In the genomic region with DNA sequence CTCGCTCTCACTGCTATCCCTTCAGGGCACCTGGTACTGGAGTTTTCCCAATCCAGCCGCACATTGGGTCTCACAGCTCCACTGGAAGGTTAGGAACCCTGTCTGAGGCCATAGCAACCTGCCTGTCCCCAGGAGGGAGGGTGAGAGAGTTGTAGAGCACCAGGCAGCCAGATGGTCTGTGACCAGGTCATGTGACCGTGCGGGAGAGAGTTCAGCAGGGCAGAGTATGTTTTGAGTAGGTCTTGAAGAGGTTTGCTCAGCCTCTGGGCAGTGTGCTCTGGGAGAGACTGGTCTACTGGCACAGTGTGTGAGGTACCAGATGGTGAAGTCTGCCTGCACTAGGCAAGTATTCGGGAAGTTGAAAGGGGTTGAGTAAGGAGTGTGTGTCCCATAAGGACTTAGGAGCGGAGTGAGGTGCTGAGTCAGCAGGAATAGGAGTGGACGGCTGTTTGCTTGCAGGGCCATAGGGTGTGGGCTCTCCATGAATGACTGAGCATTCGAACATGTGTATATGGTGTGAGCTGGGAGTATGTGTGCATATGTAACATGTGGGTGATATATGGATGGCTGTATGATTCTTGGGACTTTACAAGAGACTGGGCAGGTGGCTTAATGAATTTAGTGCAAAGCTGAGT, we compare ENCODE assay signal across 15 mouse cellular contexts.
DNase-seq lines count a peak whose midpoint lies in the region; ATAC-seq and TF ChIP-seq lines count a peak whose summit lies in the region.
"Had no signal": no experiment of that assay in that cellular context is flagged by ENCODE, and none has a peak within 500 bp of the region (broad histone marks: within the 10 kb centered on the region; RNA-seq: fewer than 3 reads in every experiment).

No protein-coding gene starts in this region.

- 81% methylated on average over 8 of the region's 8 CpGs for WGBS in midbrain, embryonic 10.5 days
- 80% methylated on average over 8 of the region's 8 CpGs for WGBS in midbrain, embryonic 14.5 days
- 62% methylated on average over 8 of the region's 8 CpGs for WGBS in forebrain, postnatal 0 days

- no peak for TF ChIP-seq CTCF in forebrain, postnatal 0 days (IDR thresholded peaks at IDR 0.05; ENCODE audit: low read depth)

- H3K27me3 ChIP-seq in midbrain, embryonic 10.5 days (ENCODE audit: low read depth, poor library complexity, severe bottlenecking): peaks cover 92% of the 10 kb centered on the region
- no peaks in the 10 kb centered on the region for H3K27me3 ChIP-seq in midbrain, embryonic 14.5 days (ENCODE audit: control insufficient read depth, insufficient read depth, low read length)
- no peaks in the 10 kb centered on the region for H3K27me3 ChIP-seq in forebrain, postnatal 0 days (ENCODE audit: insufficient read depth, low read length)
- H3K27me3 ChIP-seq: embryonic facial prominence, embryonic 15.5 days had no signal

- DNase-seq in cerebellum, adult 11-12 months: peak; percentile 43
- DNase-seq in cerebellum, adult 8-10 months: no peak
- no peak for DNase-seq in midbrain, embryonic 10.5 days (ENCODE audit: low spot score)
- DNase-seq in midbrain, embryonic 14.5 days: no peak
- no peak for DNase-seq in forebrain, postnatal 0 days
- DNase-seq in retina, embryonic 14.5 days (ENCODE audit: low spot score): peak; percentile 28
- no peak for DNase-seq in heart, postnatal 36 days
- no peak for DNase-seq in adrenal gland, adult 18-20 months (ENCODE audit: low spot score in 2 of 2)
- DNase-seq: gastrocnemius, adult 2 months had no signal

- no peak overlapping the region for H3K9ac ChIP-seq in midbrain, embryonic 14.5 days (replicated peaks; ENCODE audit: low read length)
- no peak overlapping the region for H3K9ac ChIP-seq in forebrain, postnatal 0 days
- H3K9ac ChIP-seq: embryonic facial prominence, embryonic 15.5 days; heart, embryonic 13.5 days had no signal

- no peak for ATAC-seq in midbrain, embryonic 14.5 days (ENCODE audit: low FRiP score, low TSS enrichment)
- peak; percentile 23; the same call in 1 of the 2 replicates for ATAC-seq in forebrain, postnatal 0 days
- ATAC-seq: activated CD4-positive, CD25-positive, alpha-beta regulatory T cell, adult 4 months; hindbrain, embryonic 16.5 days had no signal

- H3K4me2 ChIP-seq in midbrain, embryonic 14.5 days (ENCODE audit: low read length): no peak overlapping the region
- no peak overlapping the region for H3K4me2 ChIP-seq in forebrain, postnatal 0 days (ENCODE audit: low read depth)
- H3K4me2 ChIP-seq: embryonic facial prominence, embryonic 15.5 days; heart, embryonic 13.5 days had no signal

- no peaks in the 10 kb centered on the region for H3K36me3 ChIP-seq in midbrain, embryonic 10.5 days
- no peaks in the 10 kb centered on the region for H3K36me3 ChIP-seq in midbrain, embryonic 14.5 days (ENCODE audit: control insufficient read depth, insufficient read depth, low read length)
- H3K36me3 ChIP-seq in forebrain, postnatal 0 days (ENCODE audit: insufficient read depth): no peaks in the 10 kb centered on the region
- H3K36me3 ChIP-seq: embryonic facial prominence, embryonic 15.5 days; heart, embryonic 13.5 days had no signal

- H3K4me3 ChIP-seq in midbrain, embryonic 10.5 days: no peak overlapping the region
- no peak overlapping the region for H3K4me3 ChIP-seq in midbrain, embryonic 14.5 days (replicated peaks; ENCODE audit: low read depth, low read length)
- no peak overlapping the region for H3K4me3 ChIP-seq in forebrain, postnatal 0 days (ENCODE audit: low read depth, low read length)
- H3K4me3 ChIP-seq: embryonic facial prominence, embryonic 15.5 days; gastrocnemius, adult 2 months; heart, embryonic 13.5 days; myocyte had no signal

- intact Hi-C loops in heart, postnatal 36 days (cut with DNase I): no loop called here

- H3K9me3 ChIP-seq in midbrain, embryonic 10.5 days (replicated peaks): no peaks in the 10 kb centered on the region
- no peaks in the 10 kb centered on the region for H3K9me3 ChIP-seq in midbrain, embryonic 14.5 days (ENCODE audit: control insufficient read depth, low read length)
- H3K9me3 ChIP-seq in forebrain, postnatal 0 days (ENCODE audit: low read length): no peaks in the 10 kb centered on the region
- H3K9me3 ChIP-seq: embryonic facial prominence, embryonic 15.5 days; heart, embryonic 13.5 days had no signal

- H3K27ac ChIP-seq in midbrain, embryonic 10.5 days (replicated peaks): peak overlapping the region; percentile 63
- H3K27ac ChIP-seq in midbrain, embryonic 14.5 days (replicated peaks; ENCODE audit: low read depth, low read length): no peak overlapping the region
- H3K27ac ChIP-seq in forebrain, postnatal 0 days (ENCODE audit: low read depth, low read length): no peak overlapping the region
- H3K27ac ChIP-seq: embryonic facial prominence, embryonic 15.5 days; gastrocnemius, adult 2 months; heart, embryonic 13.5 days; macrophage had no signal

- H3K4me1 ChIP-seq in midbrain, embryonic 10.5 days: peaks cover 30% of the 10 kb centered on the region
- peaks cover 14% of the 10 kb centered on the region for H3K4me1 ChIP-seq in midbrain, embryonic 14.5 days (ENCODE audit: control insufficient read depth, insufficient read depth, low read length)
- no peaks in the 10 kb centered on the region for H3K4me1 ChIP-seq in forebrain, postnatal 0 days (ENCODE audit: insufficient read depth)
- H3K4me1 ChIP-seq: embryonic facial prominence, embryonic 15.5 days; heart, embryonic 13.5 days had no signal

Comparison
In these comparisons a context has a peak if more than half of its experiments do, and no peak if none do; other contexts are left out.
1. DNase-seq: peak in cerebellum, adult 11-12 months (single experiment) and retina, embryonic 14.5 days (single experiment); none in cerebellum, adult 8-10 months (single experiment), midbrain, embryonic 10.5 days (single experiment), midbrain, embryonic 14.5 days (single experiment), forebrain, postnatal 0 days (single experiment), heart, postnatal 36 days (0 of 2) and adrenal gland, adult 18-20 months (0 of 2).